Mouse (Mus musculus) kidney, postnatal 0 days (tissue): ENCODE results near the gene Dnajc17. TPM values are rescaled to one million over a fixed set of nuclear protein-coding genes. Genes with fewer than 3 reads are reported as not detected.

Source experiments
- ATAC-seq: fragments of 200-750 bp; cut with Nextera tagmentation; replicated peaks from 2 replicates; pipeline ENCODE4 v1.8.0; 2017; ENCODE audit warnings: low read depth, moderate number of reproducible peaks, moderate TSS enrichment, moderate library complexity; ENCODE audit not compliant: low FRiP score
- DNase-seq: peaks from one replicate; pipeline ENCODE4 v3.0.0-alpha.2; 2016; ENCODE audit warnings: low spot score
- H3K27ac ChIP-seq: fragments of 300-500 bp; sonication (generic); 2 replicates; pipeline ENCODE4 v1.5.1; 2014; ENCODE audit warnings: mild to moderate bottlenecking
- H3K27me3 ChIP-seq: fragments of 300-500 bp; sonication (generic); 2 replicates; pipeline ENCODE4 v1.6.1; 2014; ENCODE audit warnings: low read length, mixed read lengths; ENCODE audit not compliant: insufficient read depth
- H3K36me3 ChIP-seq: fragments of 300-500 bp; sonication (generic); 2 replicates; pipeline ENCODE4 v1.6.1; 2014; ENCODE audit warnings: low read length, mixed read lengths; ENCODE audit not compliant: insufficient read depth
- H3K4me1 ChIP-seq: fragments of 300-500 bp; sonication (generic); replicated peaks from 2 replicates; pipeline ENCODE4 v1.6.1; 2014; ENCODE audit warnings: antibody characterized with exemption, low read length, mixed read lengths; ENCODE audit not compliant: insufficient read depth
- H3K4me2 ChIP-seq: fragments of 300-500 bp; sonication (generic); 2 replicates; pipeline ENCODE4 v1.6.1; 2014; ENCODE audit warnings: mild to moderate bottlenecking, low read length, moderate library complexity, mixed read lengths
- H3K4me3 ChIP-seq: fragments of 300-500 bp; sonication (generic); replicated peaks from 2 replicates; pipeline ENCODE4 v1.5.1; 2014; ENCODE audit warnings: low read depth, low read length
- H3K9ac ChIP-seq: fragments of 300-500 bp; sonication (generic); 2 replicates; pipeline ENCODE4 v1.6.1; 2014; ENCODE audit warnings: low read depth, low read length
- H3K9me3 ChIP-seq: fragments of 300-500 bp; sonication (generic); replicated peaks from 2 replicates; pipeline ENCODE4 v1.6.1; 2016; ENCODE audit warnings: low read length, inconsistent platforms, mixed read lengths
- CTCF ChIP-seq: IDR thresholded peaks from 2 replicates; pipeline ENCODE4 v1.5.1; 2016; ENCODE audit warnings: antibody characterized with exemption, low read depth, mild to moderate bottlenecking, moderate library complexity
- WGBS: fragments of 180-500 bp; shearing (Covaris S2); extraction: QIAGEN DNeasy Blood & Tissue Kit; methylation state at CpG from one replicate; pipeline ENCODE4 v1.1.7; 2014; 5-methylcytosine and 5-hydroxymethylcytosine counted together
- polyA plus RNA-seq: library from polyadenylated mRNA; unstranded; fragments of >200 nt; fragmentation: Nextera tagmentation; extraction: Ambion mirVana; gene quantifications from 2 replicates; pipeline ENCODE4 v1.2.1, GENCODE M21; 2015

The Dnajc17 gene
- polyA plus RNA-seq, 1 experiment from 2014 or later = 15.1 TPM

GRCm38 (mm10) chr2:119202914-119203453, 5.6 kb downstream of the Dnajc17 start:
- Histone ChIP-seq H3K9me3 (no peaks in the 10 kb centered on the region), H3K4me3 (no peak overlapping the region), H3K4me1 (no peaks in the 10 kb centered on the region; the same call in 1 of the 2 replicates), H3K36me3 (no peaks in the 10 kb centered on the region), H3K27me3 (no peaks in the 10 kb centered on the region), H3K9ac (no peak overlapping the region), H3K27ac (no peak overlapping the region), H3K4me2 (no peak overlapping the region)
- DNase-seq = peak; percentile 69
- ATAC-seq = no peak; the same call in 1 of the 2 replicates
- no peak for TF ChIP-seq CTCF
- whole genome bisulfite sequencing = 15% methylated on average over 5 of the region's 5 CpGs

- H3K4me1 ChIP-seq = peaks cover 5% of the 10 kb centered on the region; the same call in 1 of the 2 replicates
- no peaks in the 10 kb centered on the region for H3K27me3 ChIP-seq
- ATAC-seq (no peak), DNase-seq (no peak)
- H3K9ac ChIP-seq = no peak overlapping the region
- TF ChIP-seq CTCF = no peak
- no peaks in the 10 kb centered on the region for H3K9me3 ChIP-seq
- H3K27ac ChIP-seq = no peak overlapping the region
- H3K4me2 ChIP-seq = no peak overlapping the region
- no peak overlapping the region for H3K4me3 ChIP-seq
- 66% methylated on average over 3 of the region's 3 CpGs for WGBS
- H3K36me3 ChIP-seq = no peaks in the 10 kb centered on the region
These were observed 9.7 kb downstream of the Dnajc17 start for GRCm38 (mm10) chr2:119198934-119199333.

GRCm38 (mm10) chr2:119198049-119198448, 10.5 kb downstream of the Dnajc17 start:
- H3K9ac ChIP-seq = no peak overlapping the region
- no peaks in the 10 kb centered on the region for H3K9me3 ChIP-seq
- H3K36me3 ChIP-seq = no peaks in the 10 kb centered on the region
- no peak overlapping the region for H3K27ac ChIP-seq
- 26% methylated on average over 1 of the region's 1 CpGs for WGBS
- H3K27me3 ChIP-seq = no peaks in the 10 kb centered on the region
- no peak for TF ChIP-seq CTCF
- no peak overlapping the region for H3K4me3 ChIP-seq
- no peak overlapping the region for H3K4me2 ChIP-seq
- no peak for ATAC-seq
- H3K4me1 ChIP-seq = peaks cover 5% of the 10 kb centered on the region; the same call in 1 of the 2 replicates
- DNase-seq = no peak

- Histone ChIP-seq H3K4me1 (peaks cover 5% of the 10 kb centered on the region; the same call in 1 of the 2 replicates), H3K27me3 (no peaks in the 10 kb centered on the region), H3K36me3 (no peaks in the 10 kb centered on the region), H3K4me2 (no peak overlapping the region), H3K9me3 (no peaks in the 10 kb centered on the region), H3K27ac (no peak overlapping the region), H3K4me3 (no peak overlapping the region), H3K9ac (no peak overlapping the region)
- no peak for ATAC-seq
- 92% methylated on average over 1 of the region's 1 CpGs for WGBS
- no peak for DNase-seq
- no peak for TF ChIP-seq CTCF
These were observed 11.1 kb downstream of the Dnajc17 start for GRCm38 (mm10) chr2:119197493-119197892.

GRCm38 (mm10) chr2:119196316-119197108, 12.1 kb downstream of the Dnajc17 start:
- ATAC-seq (no peak), DNase-seq (no peak)
- Histone ChIP-seq H3K27ac (no peak overlapping the region), H3K4me2 (no peak overlapping the region), H3K4me1 (peaks cover 5% of the 10 kb centered on the region; the same call in 1 of the 2 replicates), H3K27me3 (no peaks in the 10 kb centered on the region), H3K9me3 (no peaks in the 10 kb centered on the region), H3K4me3 (no peak overlapping the region), H3K36me3 (no peaks in the 10 kb centered on the region), H3K9ac (no peak overlapping the region)
- 37% methylated on average over 4 of the region's 4 CpGs for WGBS
- TF ChIP-seq CTCF = no peak

- DNase-seq (no peak), ATAC-seq (no peak)
- H3K4me2 ChIP-seq = no peak overlapping the region
- 84% methylated on average over 5 of the region's 5 CpGs for WGBS
- no peak overlapping the region for H3K4me3 ChIP-seq
- H3K9me3 ChIP-seq = no peaks in the 10 kb centered on the region
- peak overlapping the region; percentile 1; the same call in 1 of the 2 replicates for H3K9ac ChIP-seq
- H3K36me3 ChIP-seq = no peaks in the 10 kb centered on the region
- no peaks in the 10 kb centered on the region for H3K27me3 ChIP-seq
- TF ChIP-seq CTCF = no peak
- no peak overlapping the region for H3K27ac ChIP-seq
- peaks cover 5% of the 10 kb centered on the region; the same call in 1 of the 2 replicates for H3K4me1 ChIP-seq
These were observed 14.5 kb downstream of the Dnajc17 start for GRCm38 (mm10) chr2:119194140-119194539.
